Mouse (Mus musculus) kidney, adult 11 months (tissue): ENCODE data around the gene Slc16a10.
A peak's percentile ranks its signal among the peaks of the same experiment; 100 is the strongest.

ENCODE experiments used
- DNase-seq: peaks from one replicate; pipeline ENCODE4 v3.0.0; 2022

Gene Slc16a10

GRCm38 (mm10) chr10:40105174-40105573 lies 36.9 kb downstream of the Slc16a10 start:
- DNase-seq, result no peak

GRCm38 (mm10) chr10:40103790-40104189 lies 38.3 kb downstream of the Slc16a10 start:
- peak; percentile 41 for DNase-seq

- DNase-seq, result no peak
Observed at GRCm38 (mm10) chr10:40102986-40103385, 39.1 kb downstream of the Slc16a10 start.

- DNase-seq, result no peak
Observed at GRCm38 (mm10) chr10:40102166-40102565, 39.9 kb downstream of the Slc16a10 start.

GRCm38 (mm10) chr10:40098441-40098840 lies 43.6 kb downstream of the Slc16a10 start:
- no peak for DNase-seq

GRCm38 (mm10) chr10:40097519-40097918 lies 44.5 kb downstream of the Slc16a10 start:
- no peak for DNase-seq

GRCm38 (mm10) chr10:40094752-40095151 lies 47.3 kb downstream of the Slc16a10 start:
- no peak for DNase-seq

- DNase-seq, result no peak
Observed at GRCm38 (mm10) chr10:40093526-40093925, 48.5 kb downstream of the Slc16a10 start.

- DNase-seq, result no peak
Observed at GRCm38 (mm10) chr10:40091455-40091854, 50.6 kb downstream of the Slc16a10 start.

- DNase-seq, result peak; percentile 78
Observed at GRCm38 (mm10) chr10:40090504-40091428, 51.3 kb downstream of the Slc16a10 start.

GRCm38 (mm10) chr10:40084332-40085093 lies 57.5 kb downstream of the Slc16a10 start:
- no peak for DNase-seq

- no peak for DNase-seq
Observed at GRCm38 (mm10) chr10:40083556-40083955, 58.5 kb downstream of the Slc16a10 start.

GRCm38 (mm10) chr10:40082668-40083067 lies 59.4 kb downstream of the Slc16a10 start:
- DNase-seq, result no peak

- DNase-seq, result no peak
Observed at GRCm38 (mm10) chr10:40080533-40080932, 61.5 kb downstream of the Slc16a10 start.

GRCm38 (mm10) chr10:40079256-40079655 lies 62.8 kb downstream of the Slc16a10 start:
- no peak for DNase-seq

GRCm38 (mm10) chr10:40077960-40078353 lies 64.1 kb downstream of the Slc16a10 start:
- DNase-seq, result no peak

- no peak for DNase-seq
Observed at GRCm38 (mm10) chr10:40077346-40077959, 64.6 kb downstream of the Slc16a10 start.

- DNase-seq, result no peak
Observed at GRCm38 (mm10) chr10:40073608-40074007, 68.5 kb downstream of the Slc16a10 start.

GRCm38 (mm10) chr10:40070684-40071083 lies 71.4 kb downstream of the Slc16a10 start:
- DNase-seq, result no peak

- DNase-seq, result no peak
Observed at GRCm38 (mm10) chr10:40069270-40069669, 72.8 kb downstream of the Slc16a10 start.

- DNase-seq, result no peak
Observed at GRCm38 (mm10) chr10:40068595-40068994, 73.5 kb downstream of the Slc16a10 start.

GRCm38 (mm10) chr10:40067529-40067928 lies 74.5 kb downstream of the Slc16a10 start:
- no peak for DNase-seq

- no peak for DNase-seq
Observed at GRCm38 (mm10) chr10:40067071-40067470, 75.0 kb downstream of the Slc16a10 start.
